Mouse (Mus musculus): ENCODE data around the gene AI661453.

Gene AI661453

DNA sequence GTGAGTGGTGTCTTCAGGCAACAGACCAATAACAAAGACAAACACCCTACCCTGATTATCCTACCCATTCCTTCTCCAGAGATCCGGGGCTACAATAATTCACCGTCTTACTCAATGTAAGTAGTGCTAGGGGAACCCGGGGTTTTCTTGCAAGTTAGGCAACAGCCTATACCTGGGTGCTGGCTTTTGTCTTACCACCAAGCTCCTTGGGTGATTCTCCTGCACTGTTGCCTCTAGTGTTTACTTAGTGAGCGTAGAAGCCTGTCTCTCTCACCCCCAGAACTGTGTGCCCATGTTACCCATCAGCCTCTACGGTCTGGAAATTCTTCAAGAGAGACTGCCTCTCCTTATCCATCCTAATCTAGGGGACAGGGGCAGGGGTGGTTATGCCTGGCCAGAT is 67.8 kb downstream of the AI661453 start:
- no peak for DNase-seq

DNA sequence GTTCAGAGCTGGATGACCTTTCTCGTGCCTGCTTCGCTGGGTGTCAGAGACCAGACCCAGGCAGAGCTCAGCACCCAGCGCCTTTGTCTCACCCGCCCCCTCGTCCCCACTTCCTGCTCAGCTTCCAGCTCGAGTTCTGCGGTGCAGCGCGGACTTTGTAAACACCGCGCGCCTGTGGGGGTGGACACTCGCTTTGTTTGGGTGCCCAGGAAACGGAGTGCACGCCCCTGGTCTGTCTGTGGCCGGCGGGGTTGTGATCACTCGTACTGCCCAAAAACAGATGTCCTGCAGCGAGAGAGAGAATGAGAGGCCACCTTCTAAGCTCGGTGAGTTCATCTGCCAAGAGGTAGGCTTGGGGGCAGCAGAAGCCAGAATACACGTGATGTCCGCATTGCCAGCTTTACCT is 68.5 kb downstream of the AI661453 start, which contains the start of gene Ccnd3:
Gene Ccnd3 (plus strand): TSS at position 111 of the 406 bp plus-strand sequence.
- DNase-seq, result peak; percentile 76

DNA sequence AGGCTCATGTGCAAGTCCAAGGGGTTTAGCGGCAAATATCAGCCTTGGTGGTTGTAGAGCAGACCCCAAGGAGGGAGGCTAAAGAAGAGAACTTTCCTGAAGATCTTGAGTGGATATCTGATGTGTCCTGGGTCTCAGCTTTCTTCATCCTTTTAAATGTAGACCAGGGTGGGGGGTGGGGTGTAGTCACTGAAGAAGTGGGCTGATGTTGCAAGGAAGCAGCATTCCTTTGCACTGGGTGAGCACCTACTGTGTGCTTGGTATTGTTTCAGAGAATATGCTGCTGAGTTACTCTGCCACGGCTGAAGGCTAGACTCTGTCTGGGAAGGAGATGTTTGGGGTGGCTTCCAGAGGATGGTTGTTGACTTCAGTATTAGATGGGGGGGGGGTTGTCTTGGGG is 69.2 kb downstream of the AI661453 start:
- DNase-seq, result no peak

DNA sequence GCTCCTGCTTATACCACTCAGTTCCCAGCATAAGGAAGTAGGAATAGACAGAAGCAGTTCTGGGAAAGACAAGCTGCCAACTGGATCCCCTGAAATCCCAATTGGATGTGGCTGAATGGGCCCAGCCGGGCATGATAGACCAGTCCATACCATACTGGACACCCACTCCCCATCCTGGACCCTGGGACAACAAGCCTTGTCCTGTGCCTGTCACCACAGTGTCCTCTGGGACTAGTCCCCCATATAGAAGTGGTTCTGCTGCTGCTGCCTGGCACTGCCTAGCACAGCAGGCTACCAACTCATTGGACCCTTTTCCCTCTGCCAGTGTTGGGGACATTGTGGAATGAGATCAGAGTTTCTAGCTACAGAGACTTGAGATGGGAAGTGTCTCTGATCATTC is 69.6 kb downstream of the AI661453 start:
- no peak for DNase-seq

DNA sequence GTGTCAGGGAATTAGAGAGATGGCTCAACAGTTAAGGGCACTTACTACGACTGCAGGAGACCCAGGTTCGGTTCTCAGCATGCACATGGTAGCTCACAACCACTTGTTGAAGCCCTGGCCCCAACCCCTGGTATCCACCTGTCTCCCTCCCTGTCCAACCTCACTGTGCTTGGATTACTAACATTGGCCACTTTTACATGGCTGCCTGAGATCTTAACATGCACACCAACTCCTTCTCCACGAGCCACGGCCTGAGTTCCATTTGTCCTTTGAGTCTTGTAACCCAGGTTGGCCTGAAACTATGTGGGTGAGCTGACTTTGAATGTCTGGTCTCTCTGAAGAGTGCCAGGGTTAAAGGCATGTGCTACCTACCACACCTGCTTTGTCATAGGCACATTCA is 70.3 kb downstream of the AI661453 start:
- no peak for DNase-seq

DNA sequence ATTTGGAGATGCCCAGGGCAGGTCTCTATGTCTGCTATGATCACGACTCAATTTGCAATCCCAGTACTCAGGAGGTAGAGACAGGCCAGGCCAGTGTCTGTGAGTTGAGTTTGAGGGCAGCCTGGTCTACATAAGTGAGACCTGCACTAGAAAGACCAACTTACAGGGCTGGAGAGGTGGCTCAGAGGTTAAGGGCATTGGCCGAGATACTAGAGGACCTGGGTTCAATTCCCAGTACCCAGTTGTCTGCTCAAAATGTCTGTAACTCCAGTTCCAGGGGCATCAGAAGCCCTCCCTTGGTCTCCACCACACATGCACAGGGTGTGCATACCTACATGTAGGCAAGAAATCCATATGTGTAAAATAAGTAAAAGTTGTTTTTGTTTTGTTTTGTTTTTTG is 71.1 kb downstream of the AI661453 start:
- DNase-seq, result no peak

DNA sequence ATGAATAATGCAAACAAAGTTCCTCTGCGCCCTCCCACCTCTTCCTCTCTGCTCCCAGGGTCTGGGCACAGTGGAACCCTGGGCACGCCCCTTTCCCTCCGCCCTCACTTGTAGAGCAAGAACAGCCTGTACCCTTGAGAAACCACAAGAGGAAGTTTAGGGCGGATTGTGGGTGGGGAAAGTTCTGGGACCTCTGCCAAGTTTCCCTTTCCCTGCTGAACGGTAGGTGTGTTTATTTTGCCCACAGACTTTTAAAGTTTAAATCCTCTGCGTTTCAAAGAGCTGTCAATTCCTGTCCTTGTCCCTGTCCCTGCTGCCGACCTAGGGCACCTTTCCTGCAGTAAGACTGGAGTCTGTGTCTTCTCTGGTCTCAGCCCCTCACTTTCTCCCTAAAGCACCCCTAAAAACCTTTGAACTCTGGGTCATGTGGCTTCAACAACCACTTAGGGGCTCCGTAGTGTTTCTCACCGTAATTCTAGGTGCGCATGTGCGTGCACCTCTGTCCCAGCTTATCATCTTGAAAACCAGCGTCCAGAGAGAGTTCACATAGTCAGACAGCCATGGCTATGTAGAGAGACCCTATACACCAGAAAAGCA is 71.7 kb downstream of the AI661453 start:
- peak; percentile 64 for DNase-seq

DNA sequence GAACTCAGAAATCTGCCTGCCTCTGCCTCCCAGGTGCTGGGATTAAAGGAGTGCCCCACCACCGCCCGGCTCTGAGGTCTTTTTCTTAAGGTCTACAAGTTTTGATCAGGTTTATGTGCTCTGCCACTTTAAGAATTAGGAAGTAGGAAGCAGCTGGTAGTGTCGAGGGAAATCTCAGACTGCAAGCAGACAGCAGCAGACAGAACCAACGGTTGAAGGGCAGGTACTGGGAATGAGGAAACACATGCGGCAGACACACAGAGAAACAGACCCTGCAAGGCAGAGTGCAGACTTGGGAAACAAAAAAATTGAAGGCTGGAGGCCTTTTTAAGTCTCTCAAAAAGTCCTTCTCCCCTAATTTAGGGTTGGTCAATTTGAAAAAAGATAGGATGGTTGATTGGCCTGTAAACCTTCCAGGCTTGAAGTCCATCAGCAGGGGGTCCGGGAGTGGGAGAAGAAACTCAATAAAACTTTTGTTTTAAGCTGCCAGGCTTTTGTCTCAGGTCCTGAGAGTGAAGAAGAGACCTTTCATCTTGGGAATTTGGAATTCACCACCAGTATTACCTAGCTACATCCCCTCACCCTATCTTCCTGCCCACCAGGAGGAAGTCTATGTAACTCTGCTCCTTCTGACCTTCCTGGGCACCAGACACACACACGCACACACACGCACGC is 72.8 kb downstream of the AI661453 start:
- no peak for DNase-seq

DNA sequence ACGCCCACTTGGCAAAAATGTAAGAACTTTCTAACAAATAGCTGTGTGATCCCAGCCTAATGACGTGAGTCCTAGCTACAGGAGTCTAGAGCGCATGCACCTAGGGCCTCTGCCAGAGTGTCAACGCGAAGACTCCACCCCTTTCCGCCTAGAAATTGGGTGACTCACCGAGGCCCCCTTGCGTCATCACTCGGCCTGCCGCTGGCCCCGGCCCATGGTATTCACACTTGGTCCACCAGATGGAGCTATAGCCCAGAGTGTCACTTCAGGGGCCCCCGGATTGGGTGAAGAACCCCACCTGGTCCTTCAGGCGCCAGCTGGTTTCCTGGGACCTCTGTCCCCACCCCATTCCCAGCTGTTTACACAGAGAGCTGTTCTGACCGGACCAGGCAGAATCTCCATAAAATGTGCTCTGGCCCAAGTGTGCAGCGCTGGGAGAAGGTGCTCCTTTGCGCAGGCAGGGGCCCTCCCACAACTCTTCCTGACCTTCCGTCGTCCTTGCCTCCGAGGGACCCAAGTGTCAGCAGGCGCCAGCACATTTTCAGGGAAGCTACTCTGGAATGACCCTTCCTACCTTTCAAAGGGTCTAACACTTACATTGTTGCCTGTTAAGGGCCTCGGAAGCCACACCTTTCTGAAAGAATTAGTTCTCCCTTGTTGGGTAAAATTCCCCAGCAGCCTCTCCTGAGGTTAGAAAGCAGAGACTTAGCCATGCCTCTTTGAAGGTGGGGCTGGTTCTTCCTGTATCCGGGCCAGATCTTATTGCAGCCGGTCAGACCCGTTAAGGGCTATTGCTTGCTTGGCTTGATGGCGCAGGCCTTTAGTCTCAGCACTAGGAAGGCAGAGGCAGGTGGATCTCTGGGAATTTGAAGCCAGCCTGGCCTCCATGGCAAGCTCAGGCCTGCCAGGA is 75.0 kb downstream of the AI661453 start:
- DNase-seq, result peak; percentile 97

DNA sequence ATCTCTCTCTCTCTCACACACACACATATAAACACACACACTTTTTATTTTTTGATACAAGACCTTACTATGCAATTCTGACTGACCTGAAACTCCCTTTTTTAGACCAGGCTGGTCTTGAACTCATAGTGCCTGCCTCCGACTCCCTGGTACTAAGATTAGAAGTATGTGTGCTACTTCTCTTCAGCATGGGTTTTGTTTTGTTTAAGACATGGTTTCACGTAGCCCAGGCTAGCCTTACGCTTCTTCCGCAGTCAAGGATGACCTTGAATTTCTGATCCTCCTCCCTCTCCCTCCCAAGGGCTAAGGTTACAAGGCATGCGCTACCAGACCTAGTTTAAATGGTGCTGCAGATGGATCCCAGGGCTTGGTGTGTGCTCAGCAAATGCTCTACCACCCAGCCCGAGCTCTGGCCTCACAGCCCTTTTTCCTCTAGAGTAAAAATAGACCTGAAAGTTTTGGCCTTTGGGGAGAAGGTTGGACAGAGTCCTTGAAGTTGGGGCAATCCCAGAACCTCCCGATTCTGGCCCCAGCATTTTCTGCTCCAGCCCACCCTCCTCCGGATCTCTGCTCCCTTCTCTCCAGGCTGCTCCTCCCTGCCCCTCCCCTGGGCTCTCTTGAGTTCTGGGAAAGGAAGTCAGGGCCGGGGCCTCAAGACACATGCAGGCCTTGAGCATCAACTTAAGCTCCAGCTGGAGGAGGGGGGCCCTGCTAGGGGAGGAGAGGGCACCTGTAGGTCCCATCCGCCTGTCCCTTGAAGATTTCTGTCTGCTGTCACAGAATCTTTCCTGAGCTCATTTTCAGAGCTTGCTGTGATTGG is 76.8 kb downstream of the AI661453 start:
- DNase-seq, result no peak

DNA sequence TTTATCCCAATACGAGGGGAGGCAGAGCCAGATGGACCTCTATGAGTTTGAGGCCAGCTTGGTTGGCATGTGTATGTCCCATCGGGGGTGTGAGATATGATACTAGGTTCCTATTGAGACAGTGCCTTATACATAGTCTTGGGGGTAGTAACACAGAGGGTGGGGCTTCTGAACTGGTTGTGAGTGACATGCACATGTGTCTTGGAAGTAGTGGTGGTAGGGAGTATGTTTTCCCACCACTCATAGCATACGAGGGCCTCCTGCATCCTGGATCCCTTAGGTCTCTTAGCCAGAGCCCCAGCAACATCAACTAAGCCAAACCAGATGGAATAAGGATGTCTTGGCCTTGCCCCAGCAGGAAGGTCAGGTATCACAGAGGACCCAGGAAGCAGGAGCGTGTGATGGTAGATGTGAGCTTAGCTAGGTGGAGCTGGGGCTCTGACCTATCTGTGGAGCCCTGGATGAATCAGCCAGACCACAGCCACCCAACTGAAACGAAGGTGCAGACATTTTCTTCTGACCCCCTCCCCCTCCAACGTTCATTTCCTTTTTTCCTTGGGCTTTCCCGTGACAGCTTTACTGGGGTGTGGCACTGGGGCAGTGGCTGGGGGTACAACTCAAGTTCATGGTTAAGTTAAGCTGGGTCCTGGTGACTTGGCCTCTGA is 78.9 kb downstream of the AI661453 start:
- DNase-seq, result no peak

DNA sequence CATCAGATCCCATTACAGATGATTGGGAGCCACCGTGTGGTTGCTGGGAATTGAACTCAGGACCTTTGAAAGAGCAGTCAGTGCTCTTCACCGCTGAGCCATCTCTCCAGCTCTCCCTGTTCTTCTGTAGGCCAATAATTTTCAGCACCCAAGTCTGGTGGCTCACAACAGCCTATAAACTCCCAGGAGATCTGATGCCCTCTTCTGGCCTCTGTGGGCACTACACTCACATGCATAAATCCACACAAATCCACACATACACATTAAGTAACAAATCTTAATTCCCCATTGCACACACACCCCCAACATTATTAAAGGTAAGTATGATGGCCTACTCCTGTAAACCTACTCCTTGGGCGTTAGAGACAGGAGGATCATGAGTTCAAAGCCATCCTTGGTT is 79.8 kb downstream of the AI661453 start:
- DNase-seq, result no peak

DNA sequence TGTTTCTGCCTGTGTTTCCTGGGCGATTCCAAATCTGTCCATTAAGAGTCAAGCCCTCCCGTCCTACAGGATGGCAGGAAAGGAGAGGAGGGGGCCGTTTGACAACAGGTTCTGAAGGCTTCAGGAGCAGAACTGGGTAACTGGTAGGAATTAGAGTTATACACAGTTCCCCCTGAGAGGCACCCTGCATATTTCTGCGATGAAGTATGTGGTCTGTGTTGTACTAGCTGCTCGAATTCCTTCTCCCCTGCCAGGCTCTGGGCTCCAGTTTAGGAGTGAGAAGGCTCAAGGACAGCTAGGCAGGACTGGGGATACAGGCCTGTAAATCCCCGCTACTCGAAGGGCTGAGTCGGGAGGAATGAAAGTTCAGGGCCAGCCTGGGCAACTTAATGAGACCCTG is 81.8 kb downstream of the AI661453 start:
- peak; percentile 59 for DNase-seq
